Mouse (Mus musculus) heart, adult 2 months (tissue): ENCODE results near the gene Zbed4. TPM values are rescaled to one million over a fixed set of nuclear protein-coding genes. Genes with fewer than 3 reads are reported as not detected.
"Not testable (repeated sequence)": the region's sequence is repeated elsewhere in the genome, so short reads cannot be mapped to it uniquely, and the experiment has no call there.

Experiments used
- DNase-seq, 2 experiments: peaks; one replicate each; pipeline ENCODE4 v3.0.0; 2021
- H3K27ac ChIP-seq: fragments of 200-600 bp; 2 replicates; pipeline ENCODE4 v1.8.1; 2022
- H3K27me3 ChIP-seq: fragments of 200-500 bp; 2 replicates; pipeline ENCODE4 v1.6.1; 2012; ENCODE audit warnings: mild to moderate bottlenecking, low read length, inconsistent platforms, mixed read lengths; ENCODE audit not compliant: control insufficient read depth, insufficient read depth
- H3K36me3 ChIP-seq: fragments of 200-500 bp; 2 replicates; pipeline ENCODE4 v1.6.1; 2012; ENCODE audit warnings: low read length, inconsistent platforms; ENCODE audit not compliant: control insufficient read depth, insufficient read depth
- H3K4me1 ChIP-seq: fragments of 200-500 bp; 2 replicates; pipeline ENCODE4 v1.6.1; 2011; ENCODE audit warnings: low read length; ENCODE audit not compliant: control insufficient read depth, insufficient read depth
- H3K4me3 ChIP-seq: fragments of 200-600 bp; 2 replicates; pipeline ENCODE4 v1.8.1; 2022
- H3K79me2 ChIP-seq: fragments of 200-500 bp; replicated peaks from 2 replicates; pipeline ENCODE4 v1.6.1; 2012; ENCODE audit warnings: mild to moderate bottlenecking, inconsistent platforms, low read length, moderate library complexity, mixed read lengths; ENCODE audit not compliant: control insufficient read depth, insufficient read depth
- H3K9ac ChIP-seq: fragments of 200-500 bp; 2 replicates; pipeline ENCODE4 v1.6.1; 2012; ENCODE audit warnings: low read depth, mild to moderate bottlenecking, control low read depth, inconsistent platforms, low read length, mixed read lengths
- CTCF ChIP-seq: fragments of 200-600 bp; IDR thresholded peaks from 2 replicates; pipeline ENCODE4 v1.8.1; 2022; ENCODE audit warnings: antibody characterized with exemption, mild to moderate bottlenecking, moderate library complexity
- EP300 ChIP-seq: fragments of 200-500 bp; IDR thresholded peaks from 2 replicates; pipeline ENCODE4 v1.6.1; 2011; ENCODE audit warnings: low read depth, low read length, control low read depth; ENCODE audit not compliant: insufficient read depth
- POLR2A ChIP-seq: fragments of 200-500 bp; IDR thresholded peaks from 2 replicates; pipeline ENCODE4 v1.6.1; 2011; ENCODE audit warnings: mild to moderate bottlenecking, low read depth, low read length, control low read depth; ENCODE audit not compliant: insufficient read depth
- WGBS: fragments of 180-500 bp; shearing (Covaris S2); methylation state at CpG from one replicate; pipeline ENCODE4 v1.1.7; 2018; 5-methylcytosine and 5-hydroxymethylcytosine counted together
- intact Hi-C: fragments of 180-260 bp; cut with DNase I; formaldehyde crosslinking; loops from one replicate; pipeline ENCODE4 v1.15.1; 2025
- polyA plus RNA-seq: library from polyadenylated mRNA; depleted of rRNA; stranded (reverse); fragments of >200 nt; gene quantifications from 2 replicates; pipeline ENCODE4 v1.2.3, GENCODE M21; 2012
- total RNA-seq, 2 experiments: library from RNA; stranded (reverse); gene quantifications; 2 replicates each; pipeline ENCODE4 v1.2.3; 2021

Gene Zbed4
- total and polyA plus RNA-seq, 3 experiments = 3.3 to 9.1 (median 8.2) TPM

- no peaks in the 10 kb centered on the region for H3K79me2 ChIP-seq
- H3K4me3 ChIP-seq = no peak overlapping the region
- intact Hi-C loops = no loop called here
- H3K4me1 ChIP-seq = no peaks in the 10 kb centered on the region
- TF ChIP-seq CTCF (no peak), POLR2A (no peak), EP300 (no peak)
- H3K36me3 ChIP-seq = no peaks in the 10 kb centered on the region
- 65% methylated on average over 3 of the region's 3 CpGs for WGBS
- no peak for DNase-seq
- no peak overlapping the region for H3K9ac ChIP-seq
- H3K27ac ChIP-seq = no peak overlapping the region
- H3K27me3 ChIP-seq = no peaks in the 10 kb centered on the region
Observed at GRCm38 (mm10) chr15:88745347-88745746, 6.1 kb upstream of the Zbed4 start.

DNA sequence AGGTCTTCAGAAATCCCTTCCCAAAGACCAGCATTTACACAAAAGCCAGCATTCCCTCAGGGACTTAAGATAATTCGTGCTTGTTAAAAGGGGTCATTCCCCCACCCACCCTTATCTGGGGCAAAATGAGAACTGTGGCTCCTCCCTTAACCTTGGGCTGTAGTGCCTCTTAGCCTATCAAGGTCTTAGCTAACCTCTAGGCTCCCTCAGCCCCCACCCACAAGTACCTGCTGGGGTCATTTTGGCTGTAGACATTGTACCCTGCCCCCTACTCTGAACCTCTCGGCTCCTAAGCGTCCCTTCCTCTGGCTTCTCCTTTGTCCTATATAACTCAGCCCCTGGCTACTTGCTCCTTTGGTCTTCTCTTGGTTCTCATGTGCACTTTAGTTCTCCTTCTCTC, 5.5 kb upstream of the Zbed4 start:
- Histone ChIP-seq H3K9ac (no peak overlapping the region), H3K36me3 (no peaks in the 10 kb centered on the region), H3K79me2 (no peaks in the 10 kb centered on the region), H3K4me3 (no peak overlapping the region), H3K4me1 (peaks cover 3% of the 10 kb centered on the region), H3K27ac (no peak overlapping the region), H3K27me3 (no peaks in the 10 kb centered on the region)
- 47% methylated on average over 3 of the region's 3 CpGs for WGBS
- TF ChIP-seq CTCF (no peak), POLR2A (no peak), EP300 (no peak)
- no peak for DNase-seq
- intact Hi-C loops = no loop called here

GRCm38 (mm10) chr15:88749617-88750016, 1.8 kb upstream of the Zbed4 start:
- not testable (repeated sequence) for H3K4me3 ChIP-seq, H3K79me2 ChIP-seq, H3K4me1 ChIP-seq, H3K27ac ChIP-seq, H3K36me3 ChIP-seq, H3K9ac ChIP-seq, H3K27me3 ChIP-seq, DNase-seq
- intact Hi-C loops = loop anchor here (2.0 to 5.0 kb wide), 2 partner anchors 15 to 68 kb away; partner anchors contain the start of genes Alg12, Brd1 and Creld2
- 87% methylated on average over 8 of the region's 8 CpGs for WGBS

DNA sequence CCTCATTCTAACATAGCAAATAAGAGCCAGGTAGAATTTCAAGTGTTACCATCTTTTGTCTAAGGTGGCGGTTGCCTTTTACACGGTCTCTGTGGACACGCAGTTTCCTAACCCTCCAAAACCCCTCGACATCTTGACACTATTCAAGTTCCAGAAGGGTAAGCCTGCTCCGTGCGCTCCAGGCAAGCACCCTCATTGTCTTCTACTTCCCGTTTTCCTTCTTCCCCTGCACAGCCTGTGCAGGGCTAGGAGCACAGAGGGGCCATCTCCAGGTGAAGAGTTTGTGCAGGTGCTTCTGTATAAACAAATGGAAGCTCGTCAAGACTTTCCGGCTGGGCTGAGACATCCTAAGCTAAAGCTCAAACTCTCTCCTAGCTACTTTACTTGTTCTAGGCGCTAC, 1.4 kb upstream of the Zbed4 start:
- TF ChIP-seq CTCF = no peak
- no peak for TF ChIP-seq EP300
- TF ChIP-seq POLR2A = no peak
- Histone ChIP-seq H3K27ac (no peak overlapping the region), H3K36me3 (no peaks in the 10 kb centered on the region), H3K4me3 (no peak overlapping the region), H3K79me2 (no peaks in the 10 kb centered on the region), H3K27me3 (no peaks in the 10 kb centered on the region), H3K9ac (no peak overlapping the region), H3K4me1 (peaks cover 3% of the 10 kb centered on the region)
- intact Hi-C loops = loop anchor here (2.0 to 5.0 kb wide), 2 partner anchors 15 to 67 kb away; partner anchors contain the start of genes Alg12, Brd1 and Creld2
- 80% methylated on average over 10 of the region's 10 CpGs for WGBS
- no peak for DNase-seq

DNA sequence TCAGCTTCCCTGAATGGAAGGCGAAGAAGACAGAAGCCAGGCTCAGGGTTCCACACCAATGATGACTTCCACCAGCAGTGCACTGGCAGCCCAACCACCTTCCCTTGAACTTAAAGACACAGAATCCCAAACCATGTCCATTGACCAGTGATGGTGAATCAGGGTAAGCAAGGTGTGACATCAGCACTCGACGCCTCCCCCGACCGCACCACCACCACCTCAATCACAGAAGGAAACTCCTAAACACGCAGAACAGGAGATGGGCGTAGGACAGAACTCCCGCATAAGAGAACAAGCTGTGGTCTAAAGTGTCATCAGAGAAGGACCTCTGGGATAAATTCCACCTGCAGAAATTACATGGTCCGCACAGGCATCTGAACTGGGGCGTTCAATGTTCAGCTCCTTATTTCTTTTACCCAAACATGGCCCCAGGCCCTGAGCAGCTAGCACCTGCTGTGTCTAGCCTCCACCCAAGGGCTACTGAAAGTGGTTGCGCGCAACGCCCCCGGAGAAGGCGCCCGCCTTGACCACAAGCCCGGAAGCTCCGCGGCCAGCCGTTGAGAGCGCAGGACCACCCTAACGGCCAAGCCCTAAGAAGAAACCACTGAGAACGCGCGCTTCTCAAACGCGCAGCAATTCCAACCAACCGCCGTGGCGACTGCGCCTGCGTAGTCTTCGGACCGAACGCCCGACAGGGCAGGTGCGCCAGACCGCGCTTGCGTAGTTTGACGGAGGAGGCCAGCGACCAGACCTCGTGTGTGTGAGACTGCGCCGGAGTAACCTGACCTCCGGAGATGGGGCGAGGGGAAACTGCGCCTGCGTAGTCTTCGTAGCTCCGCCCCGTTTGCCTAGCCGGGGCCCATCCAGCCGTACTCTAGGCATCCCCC, 540 bp upstream of the Zbed4 start:
- no peaks in the 10 kb centered on the region for H3K79me2 ChIP-seq
- peak overlapping the region; percentile 75 for H3K4me3 ChIP-seq
- intact Hi-C loops = loop anchor here (2.0 to 5.0 kb wide), 2 partner anchors 16 to 66 kb away; partner anchors contain the start of genes Alg12, Brd1 and Creld2
- H3K27me3 ChIP-seq = no peaks in the 10 kb centered on the region
- H3K36me3 ChIP-seq = no peaks in the 10 kb centered on the region
- peaks cover 3% of the 10 kb centered on the region for H3K4me1 ChIP-seq
- peak overlapping the region; percentile 79 for H3K27ac ChIP-seq
- peak overlapping the region; percentile 68 for H3K9ac ChIP-seq
- peak; percentile 98 to 100 for DNase-seq
- TF ChIP-seq POLR2A = peak; percentile 88
- no peak for TF ChIP-seq CTCF
- peak; percentile 74 for TF ChIP-seq EP300
- 6% methylated on average over 54 of the region's 54 CpGs for WGBS

GRCm38 (mm10) chr15:88752403-88752733, 908 bp downstream of the Zbed4 start:
- peaks cover 3% of the 10 kb centered on the region for H3K4me1 ChIP-seq
- H3K36me3 ChIP-seq = no peaks in the 10 kb centered on the region
- no peaks in the 10 kb centered on the region for H3K27me3 ChIP-seq
- no peaks in the 10 kb centered on the region for H3K79me2 ChIP-seq
- no peak for DNase-seq
- H3K4me3 ChIP-seq = peak overlapping the region; percentile 52
- WGBS = under 1% methylated on average over 8 of the region's 8 CpGs
- peak overlapping the region; percentile 85 for H3K9ac ChIP-seq
- H3K27ac ChIP-seq = peak overlapping the region; percentile 74
- TF ChIP-seq POLR2A (no peak), EP300 (no peak), CTCF (no peak)
- intact Hi-C loops = loop anchor here (5.0 kb wide), 1 partner anchor 65 kb away; the partner anchor contains the start of genes Alg12 and Creld2
